Mouse (Mus musculus): ENCODE measurements around the gene Rrbp1. TPM values are rescaled to one million over a fixed set of nuclear protein-coding genes. Genes with fewer than 3 reads are reported as not detected.
A peak's percentile ranks its signal among the peaks of the same experiment; 100 is the strongest.

The Rrbp1 gene
- polyA plus RNA-seq, 1 experiment, result 127 TPM

DNA sequence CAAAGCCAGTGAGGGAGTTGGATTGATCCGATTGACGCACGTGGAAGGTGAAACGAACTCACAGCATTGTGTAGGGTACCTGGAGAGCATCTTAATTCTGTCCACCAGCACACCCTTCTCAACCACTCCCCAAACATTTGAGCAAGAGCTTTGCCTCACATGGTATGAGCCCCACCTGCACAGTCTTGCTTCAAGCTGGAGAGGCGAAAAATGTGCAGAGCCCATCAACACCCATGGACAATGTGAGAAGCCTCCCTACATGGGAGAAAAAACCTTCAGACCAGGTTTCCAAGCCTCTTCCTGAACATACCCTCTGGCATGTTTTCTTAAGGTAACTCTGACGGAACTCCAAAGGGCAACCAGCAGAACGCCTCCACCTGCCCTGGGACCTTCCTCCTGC is 19.7 kb upstream of the Rrbp1 start:
- no peak overlapping the region for H3K4me3 ChIP-seq
- H3K4me2 ChIP-seq (ENCODE audit: low read depth), result no peak overlapping the region
- H3K36me3 ChIP-seq (ENCODE audit: control insufficient read depth, insufficient read depth), result no peaks in the 10 kb centered on the region
- H3ac ChIP-seq (ENCODE audit: control insufficient read depth, insufficient read length), result no peak overlapping the region
- no peaks in the 10 kb centered on the region for H3K79me2 ChIP-seq (ENCODE audit: control insufficient read depth, insufficient read depth)
- H3K27me3 ChIP-seq (ENCODE audit: control insufficient read depth, insufficient read depth, insufficient read length), result peaks cover 11% of the 10 kb centered on the region
- no peak for TF ChIP-seq SRF (IDR thresholded peaks at IDR 0.05; ENCODE audit: control insufficient read depth, insufficient read length, low read depth)
- TF ChIP-seq TCF12 (IDR thresholded peaks at IDR 0.05; ENCODE audit: insufficient read depth, poor library complexity, severe bottlenecking), result no peak
- TF ChIP-seq POLR2AphosphoS2 (IDR thresholded peaks at IDR 0.05; ENCODE audit: insufficient read length, low read depth), result no peak
- no peak for TF ChIP-seq USF1 (IDR thresholded peaks at IDR 0.05; ENCODE audit: low read depth)
- TF ChIP-seq TCF3 (IDR thresholded peaks at IDR 0.05; ENCODE audit: insufficient read length, low read depth), result no peak
- TF ChIP-seq MYOG (IDR thresholded peaks at IDR 0.05; ENCODE audit: control insufficient read depth in 1 of 3, insufficient read depth in 1 of 3, insufficient read length in 2 of 3, low read depth in 2 of 3), result no peak
- TF ChIP-seq E2F4 (IDR thresholded peaks at IDR 0.05; ENCODE audit: insufficient read depth), result no peak

DNA sequence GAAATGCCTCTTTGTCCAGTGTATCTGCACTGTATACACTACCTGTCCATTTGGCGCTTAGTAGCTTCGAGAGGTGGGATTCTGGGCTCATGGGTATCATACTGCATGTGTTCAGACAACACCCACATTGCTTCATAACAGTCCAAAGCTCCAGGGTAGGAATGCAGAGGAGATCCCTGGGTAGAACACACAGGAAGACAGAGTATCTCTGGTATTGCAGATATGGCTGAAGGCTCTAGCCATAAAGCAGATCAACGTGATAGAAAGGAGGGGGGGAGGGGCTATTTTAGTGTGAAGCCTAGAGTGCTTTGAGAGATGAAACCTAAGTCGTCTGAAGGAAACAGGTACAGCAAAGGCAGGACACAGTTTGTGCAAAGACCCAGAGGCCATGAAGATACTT is 15.4 kb upstream of the Rrbp1 start:
- TF ChIP-seq CEBPB (IDR thresholded peaks at IDR 0.05; ENCODE audit: insufficient read depth, poor library complexity, severe bottlenecking) (no peak), TCF3 (IDR thresholded peaks at IDR 0.05; ENCODE audit: insufficient read length, low read depth) (no peak), TCF12 (IDR thresholded peaks at IDR 0.05; ENCODE audit: insufficient read depth, poor library complexity, severe bottlenecking) (no peak), POLR2AphosphoS2 (IDR thresholded peaks at IDR 0.05; ENCODE audit: insufficient read length, low read depth) (no peak), SRF (IDR thresholded peaks at IDR 0.05; ENCODE audit: control insufficient read depth, insufficient read length, low read depth) (no peak), MYOD1 (IDR thresholded peaks at IDR 0.05; ENCODE audit: control insufficient read depth in 1 of 3, insufficient read length in 2 of 3, low read depth in 2 of 3) (no peak), REST (IDR thresholded peaks at IDR 0.05; ENCODE audit: insufficient read depth, insufficient read length) (no peak), MYOG (IDR thresholded peaks at IDR 0.05; ENCODE audit: control insufficient read depth in 1 of 3, insufficient read depth in 1 of 3, insufficient read length in 2 of 3, low read depth in 2 of 3) (no peak), USF1 (IDR thresholded peaks at IDR 0.05; ENCODE audit: low read depth) (no peak), POLR2A (IDR thresholded peaks at IDR 0.05; ENCODE audit: insufficient read length, low read depth) (no peak), E2F4 (IDR thresholded peaks at IDR 0.05; ENCODE audit: insufficient read depth) (no peak), MAX (IDR thresholded peaks at IDR 0.05; ENCODE audit: low read depth) (no peak)
- Histone ChIP-seq H3ac (ENCODE audit: control insufficient read depth, insufficient read length) (no peak overlapping the region), H3K79me2 (ENCODE audit: control insufficient read depth, insufficient read depth) (no peaks in the 10 kb centered on the region), H3K4me3 (no peak overlapping the region), H3K36me3 (ENCODE audit: control insufficient read depth, insufficient read depth) (no peaks in the 10 kb centered on the region), H3K4me2 (ENCODE audit: low read depth) (no peak overlapping the region), H3K27me3 (ENCODE audit: control insufficient read depth, insufficient read depth, insufficient read length) (peaks cover 10% of the 10 kb centered on the region)

DNA sequence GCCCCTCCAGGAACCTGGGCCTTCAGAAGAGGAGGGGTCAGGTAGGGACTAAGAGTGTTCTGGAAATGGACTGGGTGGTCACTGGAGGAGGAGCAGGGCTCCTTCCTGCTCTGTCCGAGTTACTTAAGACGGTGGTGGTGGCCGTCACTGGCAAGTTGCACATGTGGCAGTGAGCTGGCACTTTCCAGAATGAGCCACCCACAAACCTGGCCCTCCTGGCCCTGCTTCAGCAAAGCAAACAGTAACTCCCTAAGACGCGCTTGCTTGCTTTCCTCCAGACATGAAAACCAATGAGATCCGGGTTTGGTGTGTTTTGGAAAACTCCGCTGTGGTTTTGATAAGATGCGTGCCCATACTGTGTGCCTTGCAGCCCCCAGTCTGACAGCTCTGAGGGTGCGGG is 14.3 kb upstream of the Rrbp1 start:
- TF ChIP-seq POLR2AphosphoS2 (IDR thresholded peaks at IDR 0.05; ENCODE audit: insufficient read length, low read depth), result no peak
- TF ChIP-seq REST (IDR thresholded peaks at IDR 0.05; ENCODE audit: insufficient read depth, insufficient read length), result no peak
- TF ChIP-seq USF1 (IDR thresholded peaks at IDR 0.05; ENCODE audit: low read depth), result no peak
- no peaks in the 10 kb centered on the region for H3K79me2 ChIP-seq (ENCODE audit: control insufficient read depth, insufficient read depth)
- no peak overlapping the region for H3K4me3 ChIP-seq
- no peak overlapping the region for H3K4me2 ChIP-seq (ENCODE audit: low read depth)
- H3K27me3 ChIP-seq (ENCODE audit: control insufficient read depth, insufficient read depth, insufficient read length), result peaks cover 5% of the 10 kb centered on the region
- no peak overlapping the region for H3ac ChIP-seq (ENCODE audit: control insufficient read depth, insufficient read length)
- no peaks in the 10 kb centered on the region for H3K36me3 ChIP-seq (ENCODE audit: control insufficient read depth, insufficient read depth)

DNA sequence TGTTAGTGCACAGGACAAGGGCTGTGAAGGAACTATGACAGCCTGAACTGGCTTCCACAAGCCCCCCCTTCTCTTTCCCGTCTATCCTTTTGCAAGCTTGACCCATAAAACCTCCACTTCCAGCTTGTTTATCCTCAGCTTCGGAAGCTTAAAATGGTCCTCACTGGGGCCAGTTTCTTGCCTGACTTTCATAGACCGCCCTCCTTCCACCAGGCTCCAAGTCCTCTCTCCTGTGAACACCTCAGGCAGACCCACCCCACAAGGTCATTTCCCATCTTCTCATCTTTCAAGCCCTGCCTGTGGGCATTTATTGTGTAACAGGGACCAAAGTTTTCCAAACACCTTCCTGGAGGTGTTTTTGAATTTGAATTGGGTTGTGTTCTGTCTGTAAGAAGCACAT is 11.4 kb upstream of the Rrbp1 start:
- Histone ChIP-seq H3K79me2 (ENCODE audit: control insufficient read depth, insufficient read depth) (no peaks in the 10 kb centered on the region), H3K36me3 (ENCODE audit: control insufficient read depth, insufficient read depth) (no peaks in the 10 kb centered on the region), H3K27me3 (ENCODE audit: control insufficient read depth, insufficient read depth, insufficient read length) (peaks cover 5% of the 10 kb centered on the region), H3ac (ENCODE audit: control insufficient read depth, insufficient read length) (no peak overlapping the region), H3K4me2 (ENCODE audit: low read depth) (no peak overlapping the region), H3K4me3 (no peak overlapping the region)
- TF ChIP-seq REST (IDR thresholded peaks at IDR 0.05; ENCODE audit: insufficient read depth, insufficient read length), result no peak
- TF ChIP-seq TCF12 (IDR thresholded peaks at IDR 0.05; ENCODE audit: insufficient read depth, poor library complexity, severe bottlenecking), result no peak
- TF ChIP-seq SRF (IDR thresholded peaks at IDR 0.05; ENCODE audit: control insufficient read depth, insufficient read length, low read depth), result no peak
- TF ChIP-seq MAX (IDR thresholded peaks at IDR 0.05; ENCODE audit: low read depth), result no peak
- no peak for TF ChIP-seq E2F4 (IDR thresholded peaks at IDR 0.05; ENCODE audit: insufficient read depth)

DNA sequence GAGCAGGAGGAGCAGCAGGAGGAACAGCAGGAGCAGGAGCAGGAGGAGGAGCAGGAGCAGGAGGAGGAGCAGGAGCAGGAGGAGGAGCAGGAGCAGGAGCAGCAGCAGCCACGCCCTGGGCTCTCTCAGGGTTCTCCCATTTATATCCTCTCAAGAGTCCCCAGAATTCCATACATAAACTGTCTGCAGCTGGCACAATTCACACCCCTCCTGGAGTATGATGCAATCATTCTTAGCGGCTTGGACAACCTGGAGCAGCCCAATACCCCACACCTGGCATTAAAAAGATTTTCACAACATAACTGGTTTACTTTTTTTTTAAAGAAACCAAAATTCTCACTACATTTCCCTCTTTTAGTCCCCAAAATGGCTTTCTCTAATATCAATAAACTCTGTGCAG is 8.9 kb upstream of the Rrbp1 start:
- TF ChIP-seq MYOG (IDR thresholded peaks at IDR 0.05; ENCODE audit: control insufficient read depth in 1 of 3, insufficient read depth in 1 of 3, insufficient read length in 2 of 3, low read depth in 2 of 3) (no peak), POLR2AphosphoS2 (IDR thresholded peaks at IDR 0.05; ENCODE audit: insufficient read length, low read depth) (no peak), CEBPB (IDR thresholded peaks at IDR 0.05; ENCODE audit: insufficient read depth, poor library complexity, severe bottlenecking) (peak; percentile 84)
- no peaks in the 10 kb centered on the region for H3K36me3 ChIP-seq (ENCODE audit: control insufficient read depth, insufficient read depth)
- H3K27me3 ChIP-seq (ENCODE audit: control insufficient read depth, insufficient read depth, insufficient read length), result no peaks in the 10 kb centered on the region
- H3K79me2 ChIP-seq (ENCODE audit: control insufficient read depth, insufficient read depth), result no peaks in the 10 kb centered on the region
- no peak overlapping the region for H3K4me3 ChIP-seq
- H3ac ChIP-seq (ENCODE audit: control insufficient read depth, insufficient read length), result no peak overlapping the region
- H3K4me2 ChIP-seq (ENCODE audit: low read depth), result peak overlapping the region; percentile 54

DNA sequence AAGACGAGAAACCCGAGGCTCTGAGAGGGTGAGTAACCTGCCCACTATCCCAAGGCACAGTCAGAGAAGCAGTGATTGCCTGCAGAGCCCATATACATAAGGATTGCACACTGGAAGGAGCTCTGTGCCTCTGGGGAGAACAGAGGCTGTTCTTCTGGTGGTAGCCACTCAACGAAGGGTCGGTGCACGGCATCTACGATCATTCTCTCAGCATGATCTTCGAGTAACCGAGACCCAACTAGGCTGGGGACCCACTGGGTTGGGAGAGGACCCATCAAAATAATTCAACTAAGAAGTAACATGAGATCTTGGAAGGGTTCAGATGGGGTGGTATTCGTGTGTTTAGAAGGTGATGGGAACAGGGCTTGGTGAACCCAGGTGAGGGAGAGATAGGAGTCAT is 4.8 kb upstream of the Rrbp1 start:
- H3ac ChIP-seq (ENCODE audit: control insufficient read depth, insufficient read length), result no peak overlapping the region
- TF ChIP-seq E2F4 (IDR thresholded peaks at IDR 0.05; ENCODE audit: insufficient read depth) (no peak), POLR2AphosphoS2 (IDR thresholded peaks at IDR 0.05; ENCODE audit: insufficient read length, low read depth) (no peak), MYOG (IDR thresholded peaks at IDR 0.05; ENCODE audit: control insufficient read depth in 1 of 3, insufficient read depth in 1 of 3, insufficient read length in 2 of 3, low read depth in 2 of 3) (no peak), MAX (IDR thresholded peaks at IDR 0.05; ENCODE audit: low read depth) (no peak), POLR2A (IDR thresholded peaks at IDR 0.05; ENCODE audit: insufficient read length, low read depth) (no peak), CEBPB (IDR thresholded peaks at IDR 0.05; ENCODE audit: insufficient read depth, poor library complexity, severe bottlenecking) (no peak), TCF12 (IDR thresholded peaks at IDR 0.05; ENCODE audit: insufficient read depth, poor library complexity, severe bottlenecking) (no peak), TCF3 (IDR thresholded peaks at IDR 0.05; ENCODE audit: insufficient read length, low read depth) (no peak), MYOD1 (IDR thresholded peaks at IDR 0.05; ENCODE audit: control insufficient read depth in 1 of 3, insufficient read length in 2 of 3, low read depth in 2 of 3) (no peak), REST (IDR thresholded peaks at IDR 0.05; ENCODE audit: insufficient read depth, insufficient read length) (no peak)
- H3K36me3 ChIP-seq (ENCODE audit: control insufficient read depth, insufficient read depth), result no peaks in the 10 kb centered on the region
- no peaks in the 10 kb centered on the region for H3K79me2 ChIP-seq (ENCODE audit: control insufficient read depth, insufficient read depth)
- H3K27me3 ChIP-seq (ENCODE audit: control insufficient read depth, insufficient read depth, insufficient read length), result no peaks in the 10 kb centered on the region
- H3K4me3 ChIP-seq, result no peak overlapping the region
- H3K4me2 ChIP-seq (ENCODE audit: low read depth), result no peak overlapping the region

All from myocyte (in vitro differentiated cells).